Comparison of ENCODE assay signal across 8 mouse cellular contexts in genomic region chr10:81036988-81037580, GRCm38 (mm10). TPM values are rescaled to one million over a fixed set of nuclear protein-coding genes. Genes with fewer than 3 reads are reported as not detected.
A peak's percentile ranks its signal among the peaks of the same experiment; 100 is the strongest.
DNase-seq lines count a peak whose midpoint lies in the region; ATAC-seq and TF ChIP-seq lines count a peak whose summit lies in the region.

Gene Slc39a3, minus strand, starts transcription at chr10:81037426.

- no peak; the same call in 1 of the 2 replicates for TF ChIP-seq POLR2A in cortical plate, adult 2 months (IDR thresholded peaks at IDR 0.05; ENCODE audit: extremely low read depth, insufficient read depth, low read length)

- peak within 1 kb of the TSS; percentile 66 for H3K4me3 ChIP-seq in cortical plate, adult 2 months (ENCODE audit: insufficient read depth, low read length)
- H3K4me3 ChIP-seq in megakaryocyte, embryonic 14.5 days (replicated peaks): peak within 1 kb of the TSS; percentile 98

- peaks cover 4% of the 10 kb centered on the region; the same call in 1 of the 2 replicates for H3K4me1 ChIP-seq in cortical plate, adult 2 months (ENCODE audit: control insufficient read depth, insufficient read depth, low read length)
- H3K4me1 ChIP-seq in megakaryocyte, embryonic 14.5 days: peaks cover 36% of the 10 kb centered on the region

- no peaks in the 10 kb centered on the region for H3K27me3 ChIP-seq in megakaryocyte, embryonic 14.5 days (replicated peaks)

- H3K27ac ChIP-seq in cortical plate, adult 2 months (ENCODE audit: insufficient read depth, low read length): no peak within 1 kb of the TSS

- ATAC-seq in activated CD4-positive, CD25-positive, alpha-beta regulatory T cell, adult 4 months: peak; percentile 99

- peak; percentile 96 to 97 for DNase-seq in gastrocnemius, adult 8-10 months (ENCODE audit: low spot score in 2 of 2)
- peak; percentile 100 for DNase-seq in hindlimb bud, embryonic 11.5 days (ENCODE audit: extremely low spot score, low read depth, low spot score)
- DNase-seq in left cerebral cortex, adult 8-10 months (ENCODE audit: low spot score in 2 of 2): peak; percentile 97 to 100
- peak; percentile 99 to 100 for DNase-seq in right cerebral cortex, postnatal 10 days (ENCODE audit: low spot score in 2 of 2)
- peak; percentile 96 for DNase-seq in urinary bladder, postnatal 25 days (ENCODE audit: low spot score)

- no peaks in the 10 kb centered on the region for H3K9me3 ChIP-seq in megakaryocyte, embryonic 14.5 days

- H3K36me3 ChIP-seq in megakaryocyte, embryonic 14.5 days (replicated peaks; ENCODE audit: low read length): peaks cover 20% of the 10 kb centered on the region

- no peak for TF ChIP-seq CTCF in cortical plate, adult 2 months (IDR thresholded peaks at IDR 0.05; ENCODE audit: extremely low read depth, insufficient read depth, low read length)

RNA-seq across cellular contexts. Expression of gene Slc39a3, which starts in this region (rescaled TPM):
- polyA plus RNA-seq in activated CD4-positive, CD25-positive, alpha-beta regulatory T cell, adult 4 months (2017; shearing (Covaris generic)): 1 to 10 TPM; 3.2 to 4.0 TPM
- 72.8 and 73.0 TPM in 2 replicates for polyA plus RNA-seq in cortical plate, adult 2 months (2012; rRNA removed)
- 10 to 100 TPM; 12.9 to 15.3 (median 13.9) TPM for total RNA-seq in gastrocnemius, adult 8-10 months (2022)
- total RNA-seq in left cerebral cortex, adult 8-10 months (2022): 10 to 100 TPM; 53.9 to 58.9 (median 56.4) TPM
- polyA plus RNA-seq in megakaryocyte, embryonic 14.5 days (2012; ENCODE audit: insufficient read depth, low replicate concordance): 1.9 and 7.5 TPM in 2 replicates
